Mouse (Mus musculus) heart, embryonic 12.5 days (tissue): ENCODE measurements around the gene Astn1. TPM values are rescaled to one million over a fixed set of nuclear protein-coding genes. Genes with fewer than 3 reads are reported as not detected.

Source experiments
- ATAC-seq: fragments of 200-750 bp; cut with Nextera tagmentation; 2 replicates; pipeline ENCODE4 v1.8.0; 2017; ENCODE audit warnings: moderate TSS enrichment, moderate library complexity; ENCODE audit not compliant: insufficient number of reproducible peaks, low FRiP score
- H3K27ac ChIP-seq: fragments of 300-500 bp; sonication (generic); 2 replicates; pipeline ENCODE4 v1.5.1; 2016; ENCODE audit warnings: mild to moderate bottlenecking, moderate library complexity; ENCODE audit not compliant: poor library complexity, severe bottlenecking
- H3K27me3 ChIP-seq: fragments of 300-500 bp; sonication (generic); replicated peaks from 2 replicates; pipeline ENCODE4 v1.6.1; 2016; ENCODE audit warnings: mild to moderate bottlenecking, moderate library complexity
- H3K36me3 ChIP-seq: fragments of 300-500 bp; sonication (generic); 2 replicates; pipeline ENCODE4 v1.6.1; 2016; ENCODE audit warnings: mild to moderate bottlenecking, moderate library complexity
- H3K4me1 ChIP-seq: fragments of 300-500 bp; sonication (generic); replicated peaks from 2 replicates; pipeline ENCODE4 v1.6.1; 2016; ENCODE audit warnings: mild to moderate bottlenecking
- H3K4me2 ChIP-seq: fragments of 300-500 bp; sonication (generic); 2 replicates; pipeline ENCODE4 v1.6.1; 2016; ENCODE audit warnings: mild to moderate bottlenecking, moderate library complexity
- H3K4me3 ChIP-seq: fragments of 300-500 bp; sonication (generic); 2 replicates; pipeline ENCODE4 v1.5.1; 2016; ENCODE audit warnings: mild to moderate bottlenecking
- H3K9ac ChIP-seq: fragments of 300-500 bp; sonication (generic); 2 replicates; pipeline ENCODE4 v1.6.1; 2016; ENCODE audit warnings: mild to moderate bottlenecking, moderate library complexity
- H3K9me3 ChIP-seq: fragments of 300-500 bp; sonication (generic); replicated peaks from 2 replicates; pipeline ENCODE4 v1.6.1; 2016; ENCODE audit warnings: mild to moderate bottlenecking, moderate library complexity
- WGBS: fragments of 180-500 bp; shearing (Covaris S2); methylation state at CpG from one replicate; pipeline ENCODE4 v1.1.7; 2016; 5-methylcytosine and 5-hydroxymethylcytosine counted together
- polyA plus RNA-seq: library from polyadenylated mRNA; unstranded; fragments of >200 nt; fragmentation: Nextera tagmentation; extraction: Ambion mirVana; gene quantifications from 2 replicates; pipeline ENCODE4 v1.2.1, GENCODE M21; 2016

Astn1 gene
- polyA plus RNA-seq, 1 experiment from 2014 or later, result 1.7 TPM

- ATAC-seq, result no peak
- H3K27me3 ChIP-seq, result no peaks in the 10 kb centered on the region
- no peak overlapping the region for H3K4me2 ChIP-seq
- H3K36me3 ChIP-seq, result no peaks in the 10 kb centered on the region
- H3K4me1 ChIP-seq, result no peaks in the 10 kb centered on the region
- H3K9ac ChIP-seq, result no peak overlapping the region
- no peaks in the 10 kb centered on the region for H3K9me3 ChIP-seq
- WGBS, result 37% methylated on average over 1 of the region's 1 CpGs
- no peak overlapping the region for H3K4me3 ChIP-seq
- H3K27ac ChIP-seq, result no peak overlapping the region
These were observed 213.9 kb downstream of the Astn1 start for GRCm38 (mm10) chr1:158575997-158576396.

DNA sequence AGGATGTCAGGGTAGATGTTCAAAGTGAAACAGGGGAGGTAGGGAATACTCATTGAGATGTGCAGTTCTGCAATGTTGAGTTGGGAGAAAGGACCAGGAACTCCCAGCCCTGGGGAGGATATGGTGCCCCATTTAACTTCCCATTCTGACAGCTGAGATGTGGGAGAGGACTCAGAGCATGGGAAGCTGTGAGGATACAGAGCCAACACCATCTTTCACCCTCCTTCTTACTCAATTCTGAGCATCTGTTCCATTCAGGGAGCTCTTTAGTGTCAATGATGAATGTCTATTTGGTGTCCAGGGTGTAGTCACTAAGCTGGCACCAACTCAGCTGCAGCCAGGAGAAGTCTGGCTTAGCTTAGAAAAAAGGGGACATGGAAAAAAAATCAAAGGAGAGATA lies 219.7 kb downstream of the Astn1 start:
- Histone ChIP-seq H3K36me3 (no peaks in the 10 kb centered on the region), H3K4me3 (no peak overlapping the region), H3K27me3 (no peaks in the 10 kb centered on the region), H3K9ac (no peak overlapping the region), H3K4me1 (no peaks in the 10 kb centered on the region), H3K4me2 (no peak overlapping the region), H3K9me3 (no peaks in the 10 kb centered on the region), H3K27ac (no peak overlapping the region)
- ATAC-seq, result no peak

DNA sequence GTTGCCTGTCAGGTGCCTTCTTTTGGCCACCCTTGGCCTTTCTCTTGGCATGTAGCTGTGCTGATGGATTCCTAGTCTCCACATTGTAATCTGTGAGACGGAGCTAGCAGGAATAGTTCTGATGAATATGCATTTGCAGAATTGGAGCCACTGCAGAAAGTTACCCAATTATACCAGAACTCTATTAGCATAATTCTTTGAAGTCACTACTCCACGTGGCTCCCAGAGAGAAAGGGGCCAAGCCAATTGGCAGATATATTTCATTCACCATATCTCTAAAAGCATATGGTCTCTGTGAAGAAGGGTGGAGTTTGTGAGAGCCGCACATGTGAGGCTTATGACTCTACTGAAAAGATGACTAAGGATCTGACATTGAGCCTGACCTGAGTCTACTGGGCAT lies 226.8 kb downstream of the Astn1 start:
- WGBS, result 71% methylated on average over 3 of the region's 3 CpGs
- no peak overlapping the region for H3K27ac ChIP-seq
- H3K4me2 ChIP-seq, result no peak overlapping the region
- no peak overlapping the region for H3K4me3 ChIP-seq
- no peaks in the 10 kb centered on the region for H3K9me3 ChIP-seq
- H3K4me1 ChIP-seq, result no peaks in the 10 kb centered on the region
- no peaks in the 10 kb centered on the region for H3K36me3 ChIP-seq
- no peak for ATAC-seq
- H3K9ac ChIP-seq, result no peak overlapping the region
- no peaks in the 10 kb centered on the region for H3K27me3 ChIP-seq

GRCm38 (mm10) chr1:158596726-158597448 lies 234.8 kb downstream of the Astn1 start:
- H3K27ac ChIP-seq, result no peak overlapping the region
- WGBS, result 35% methylated on average over 16 of the region's 16 CpGs
- H3K9me3 ChIP-seq, result no peaks in the 10 kb centered on the region
- no peak overlapping the region; the same call in 1 of the 2 replicates for H3K9ac ChIP-seq
- H3K27me3 ChIP-seq, result no peaks in the 10 kb centered on the region
- no peaks in the 10 kb centered on the region for H3K4me1 ChIP-seq
- peak overlapping the region; percentile 24; the same call in 1 of the 2 replicates for H3K4me2 ChIP-seq
- no peaks in the 10 kb centered on the region for H3K36me3 ChIP-seq
- no peak overlapping the region for H3K4me3 ChIP-seq
- ATAC-seq, result peak; percentile 22; the same call in 1 of the 2 replicates

- no peak overlapping the region for H3K4me3 ChIP-seq
- no peak overlapping the region for H3K9ac ChIP-seq
- H3K4me1 ChIP-seq, result no peaks in the 10 kb centered on the region
- no peaks in the 10 kb centered on the region for H3K9me3 ChIP-seq
- no peaks in the 10 kb centered on the region for H3K27me3 ChIP-seq
- no peak overlapping the region for H3K27ac ChIP-seq
- WGBS, result 68% methylated on average over 7 of the region's 7 CpGs
- H3K4me2 ChIP-seq, result no peak overlapping the region
- no peak for ATAC-seq
- no peaks in the 10 kb centered on the region for H3K36me3 ChIP-seq
These were observed 235.9 kb downstream of the Astn1 start for GRCm38 (mm10) chr1:158597996-158598395.

GRCm38 (mm10) chr1:158599435-158599834 lies 237.4 kb downstream of the Astn1 start:
- no peak for ATAC-seq
- no peak overlapping the region for H3K27ac ChIP-seq
- H3K4me2 ChIP-seq, result no peak overlapping the region
- WGBS, result 78% methylated on average over 2 of the region's 2 CpGs
- H3K4me3 ChIP-seq, result no peak overlapping the region
- H3K9ac ChIP-seq, result no peak overlapping the region
- H3K36me3 ChIP-seq, result no peaks in the 10 kb centered on the region
- H3K4me1 ChIP-seq, result no peaks in the 10 kb centered on the region
- no peaks in the 10 kb centered on the region for H3K9me3 ChIP-seq
- no peaks in the 10 kb centered on the region for H3K27me3 ChIP-seq

- ATAC-seq, result no peak
- WGBS, result 68% methylated on average over 2 of the region's 2 CpGs
- Histone ChIP-seq H3K9me3 (no peaks in the 10 kb centered on the region), H3K27ac (no peak overlapping the region), H3K9ac (no peak overlapping the region), H3K4me3 (no peak overlapping the region), H3K36me3 (no peaks in the 10 kb centered on the region), H3K27me3 (no peaks in the 10 kb centered on the region), H3K4me1 (no peaks in the 10 kb centered on the region), H3K4me2 (no peak overlapping the region)
These were observed 241.0 kb downstream of the Astn1 start for GRCm38 (mm10) chr1:158603056-158603455.

DNA sequence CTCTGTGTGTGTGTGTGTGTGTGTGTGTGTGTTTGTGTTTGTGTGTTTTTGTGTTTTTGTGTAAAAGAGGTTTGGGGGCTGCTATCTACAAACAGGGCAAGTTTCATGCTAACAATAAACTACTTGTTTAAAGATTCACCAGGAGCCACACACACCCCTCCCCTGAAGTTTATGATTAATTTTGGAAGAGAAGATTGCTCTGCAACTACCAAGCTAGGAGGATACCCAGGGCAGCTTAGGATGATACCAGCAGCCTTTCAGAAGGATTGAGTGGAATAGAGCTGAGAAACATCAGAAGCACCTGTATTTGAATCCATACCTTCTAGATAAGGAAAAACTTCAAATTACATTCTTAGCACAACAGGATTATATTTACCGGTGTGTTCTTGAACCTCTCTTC lies 242.1 kb downstream of the Astn1 start:
- 78% methylated on average over 1 of the region's 1 CpGs for WGBS
- no peak for ATAC-seq

DNA sequence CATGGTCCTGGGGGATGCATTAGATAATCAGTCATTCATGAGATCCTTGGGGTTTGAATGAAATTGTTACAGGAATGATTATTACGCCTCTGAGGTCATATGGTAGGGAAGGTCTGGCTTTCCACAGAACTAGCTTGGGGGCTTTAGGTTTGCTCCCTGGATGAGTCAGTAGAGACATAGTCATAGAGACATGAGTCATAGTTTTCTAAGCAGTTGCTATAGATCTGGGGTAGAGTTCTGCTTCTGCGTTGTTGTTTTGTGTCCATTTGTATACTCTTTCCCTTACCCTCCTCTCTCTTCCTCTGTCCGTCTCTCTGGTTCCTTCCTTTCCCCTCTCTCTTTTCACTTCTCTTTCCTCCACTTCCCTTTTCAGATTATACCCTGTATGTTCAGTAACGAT lies 243.5 kb downstream of the Astn1 start:
- Histone ChIP-seq H3K27ac (no peak overlapping the region), H3K9ac (no peak overlapping the region), H3K9me3 (no peaks in the 10 kb centered on the region), H3K4me2 (no peak overlapping the region), H3K4me3 (no peak overlapping the region), H3K4me1 (no peaks in the 10 kb centered on the region), H3K36me3 (no peaks in the 10 kb centered on the region), H3K27me3 (no peaks in the 10 kb centered on the region)
- WGBS, result 75% methylated on average over 4 of the region's 4 CpGs
- ATAC-seq, result no peak

More for the DNA sequence above, 242.1 kb downstream of the Astn1 start:
- no peaks in the 10 kb centered on the region for H3K27me3 ChIP-seq
- H3K36me3 ChIP-seq, result no peaks in the 10 kb centered on the region
- no peak overlapping the region for H3K9ac ChIP-seq
- H3K4me1 ChIP-seq, result no peaks in the 10 kb centered on the region
- no peak overlapping the region for H3K27ac ChIP-seq
- H3K9me3 ChIP-seq, result no peaks in the 10 kb centered on the region
- no peak overlapping the region for H3K4me2 ChIP-seq
- H3K4me3 ChIP-seq, result no peak overlapping the region

- no peak overlapping the region for H3K4me2 ChIP-seq
- 80% methylated on average over 10 of the region's 10 CpGs for WGBS
- no peak overlapping the region for H3K4me3 ChIP-seq
- no peak overlapping the region for H3K27ac ChIP-seq
- H3K9me3 ChIP-seq, result no peaks in the 10 kb centered on the region
- no peak for ATAC-seq
- no peaks in the 10 kb centered on the region for H3K27me3 ChIP-seq
- no peaks in the 10 kb centered on the region for H3K36me3 ChIP-seq
- H3K4me1 ChIP-seq, result no peaks in the 10 kb centered on the region
- H3K9ac ChIP-seq, result no peak overlapping the region
These were observed 244.3 kb downstream of the Astn1 start for GRCm38 (mm10) chr1:158606324-158606723.

GRCm38 (mm10) chr1:158607201-158607600 lies 245.1 kb downstream of the Astn1 start:
- H3K27me3 ChIP-seq, result no peaks in the 10 kb centered on the region
- H3K4me1 ChIP-seq, result no peaks in the 10 kb centered on the region
- H3K27ac ChIP-seq, result no peak overlapping the region
- no peak overlapping the region for H3K9ac ChIP-seq
- 71% methylated on average over 1 of the region's 1 CpGs for WGBS
- H3K4me2 ChIP-seq, result no peak overlapping the region
- H3K4me3 ChIP-seq, result no peak overlapping the region
- no peaks in the 10 kb centered on the region for H3K9me3 ChIP-seq
- H3K36me3 ChIP-seq, result no peaks in the 10 kb centered on the region
- no peak for ATAC-seq

DNA sequence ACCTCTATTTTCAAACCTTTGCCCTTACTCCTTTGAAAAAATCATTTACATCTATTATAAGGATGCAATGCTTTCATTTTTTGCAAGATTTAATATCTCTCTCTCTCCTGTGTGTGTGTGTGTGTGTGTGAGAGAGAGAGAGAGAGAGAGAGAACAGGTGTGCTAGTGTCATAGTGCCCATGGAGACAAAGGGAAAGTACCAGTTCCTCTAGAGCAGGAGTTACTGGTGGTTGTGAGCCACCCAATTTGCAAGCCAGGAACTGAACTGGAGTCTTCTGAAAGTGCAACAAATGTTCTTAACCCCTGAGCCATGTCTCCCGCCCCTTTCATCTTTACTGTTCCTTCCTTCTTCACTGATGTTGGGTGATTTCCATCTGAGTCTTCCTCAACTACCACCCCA lies 253.1 kb downstream of the Astn1 start:
- Histone ChIP-seq H3K4me3 (no peak overlapping the region), H3K4me2 (no peak overlapping the region), H3K36me3 (no peaks in the 10 kb centered on the region), H3K27ac (no peak overlapping the region), H3K27me3 (no peaks in the 10 kb centered on the region), H3K9me3 (no peaks in the 10 kb centered on the region), H3K4me1 (no peaks in the 10 kb centered on the region), H3K9ac (no peak overlapping the region)
- WGBS, result 95% methylated on average over 1 of the region's 1 CpGs
- no peak for ATAC-seq
